Mouse (Mus musculus) heart, adult 18-20 months (tissue): Measurements from ENCODE around the gene Cbx8. TPM values are rescaled to one million over a fixed set of nuclear protein-coding genes. Genes with fewer than 3 reads are reported as not detected.

ENCODE experiments used
- DNase-seq, 2 experiments: peaks; one replicate each; pipeline ENCODE4 v3.0.0; 2021 to 2022; ENCODE audit warnings: mixed read lengths in 1 of 2
- total RNA-seq, 2 experiments: library from RNA; stranded (reverse); gene quantifications; 2 replicates each; pipeline ENCODE4 v1.2.3; 2021

The Cbx8 gene
- total RNA-seq, 2 experiments from 2014 or later: 3.1 to 4.0 TPM

- no peak for DNase-seq
Measured at GRCm38 (mm10) chr11:119079445-119079837, 38.7 kb upstream of the Cbx8 start.

GRCm38 (mm10) chr11:119078691-119079444 is 38.1 kb upstream of the Cbx8 start:
- peak; percentile 66 to 71 for DNase-seq

DNA sequence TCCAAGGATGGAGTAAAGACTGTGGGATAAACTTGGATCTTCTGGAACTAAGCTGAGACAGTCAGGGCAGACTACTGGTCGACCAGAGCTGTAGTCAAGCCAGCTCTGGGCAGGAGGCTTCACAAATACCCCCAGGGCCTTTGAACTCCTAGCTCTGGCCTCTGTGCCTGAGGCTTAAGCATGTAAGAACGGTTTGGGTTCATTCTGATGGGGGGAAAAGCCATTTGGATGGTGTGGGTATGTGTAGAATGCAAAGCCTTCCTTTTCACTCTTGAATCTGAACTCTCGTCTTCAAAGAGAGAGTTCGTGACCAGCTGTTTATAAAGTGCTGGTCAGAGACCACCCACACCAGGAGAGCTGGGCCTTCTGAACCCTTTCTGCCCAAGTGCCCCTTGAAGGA is 37.0 kb upstream of the Cbx8 start:
- no peak for DNase-seq

DNA sequence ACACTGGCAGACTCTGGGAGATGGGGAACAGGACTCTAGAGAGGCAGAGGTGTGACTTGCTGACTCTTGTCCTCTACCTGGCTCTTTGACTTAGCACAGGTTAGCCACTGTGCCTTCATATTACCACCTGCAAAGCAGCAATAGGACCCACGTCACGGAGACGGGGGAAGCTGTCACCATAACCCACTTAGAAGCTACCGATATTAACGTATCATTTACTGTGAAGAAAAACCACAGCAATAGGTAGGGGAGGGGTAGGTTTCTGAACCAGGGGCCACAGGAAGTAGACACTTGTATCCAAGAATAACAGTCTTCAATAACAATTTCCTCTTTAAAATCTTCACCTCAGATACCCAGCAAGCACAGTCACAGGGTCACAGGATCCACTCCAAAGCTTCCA is 35.0 kb upstream of the Cbx8 start:
- no peak for DNase-seq

GRCm38 (mm10) chr11:119073876-119074433 is 33.2 kb upstream of the Cbx8 start:
- no peak for DNase-seq

GRCm38 (mm10) chr11:119072986-119073385 is 32.2 kb upstream of the Cbx8 start:
- DNase-seq: no peak

DNA sequence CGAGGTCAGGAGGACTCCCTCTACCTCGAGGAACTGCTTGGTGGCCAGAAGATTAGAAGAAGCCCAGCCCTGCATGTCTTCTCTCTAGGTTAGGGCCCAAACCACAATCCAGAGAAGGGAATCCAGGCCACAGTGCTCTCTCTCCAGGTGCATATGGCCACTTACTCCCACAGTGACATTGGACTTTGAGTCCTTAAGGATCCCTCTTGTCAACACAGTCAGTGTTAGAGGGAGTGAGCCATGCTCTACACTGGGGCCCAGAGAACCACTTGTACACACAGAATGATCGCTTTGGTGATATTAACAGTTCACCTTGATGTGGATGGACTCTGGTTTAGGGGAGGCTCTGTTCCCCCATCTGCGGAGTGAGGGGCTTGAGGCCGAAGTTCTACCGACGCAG is 31.5 kb upstream of the Cbx8 start:
- no peak for DNase-seq

DNA sequence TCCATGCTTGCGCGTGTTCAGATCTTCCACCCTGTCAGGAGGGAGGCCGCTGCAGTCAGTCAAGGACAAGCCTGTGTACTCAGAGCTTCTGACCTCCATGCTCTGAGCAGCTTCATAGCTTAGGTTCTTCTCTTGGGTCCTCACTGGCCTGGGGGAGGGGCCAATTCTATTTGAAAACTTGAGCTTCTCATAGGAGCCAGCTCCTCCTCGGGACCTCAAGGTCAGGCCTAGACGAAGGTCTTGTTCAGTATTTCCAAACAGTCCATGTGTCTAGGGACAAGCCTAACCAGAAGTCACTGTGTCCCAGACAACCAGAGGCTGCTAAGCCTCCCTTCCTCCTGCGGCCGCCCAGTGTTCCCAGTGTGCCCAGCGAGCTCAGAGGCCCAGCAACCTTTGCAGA is 26.1 kb upstream of the Cbx8 start:
- DNase-seq: no peak

- DNase-seq: no peak
Measured at GRCm38 (mm10) chr11:119059256-119059655, 18.5 kb upstream of the Cbx8 start.

GRCm38 (mm10) chr11:119058041-119058995 is 17.5 kb upstream of the Cbx8 start:
- DNase-seq: peak; percentile 41 to 49

DNA sequence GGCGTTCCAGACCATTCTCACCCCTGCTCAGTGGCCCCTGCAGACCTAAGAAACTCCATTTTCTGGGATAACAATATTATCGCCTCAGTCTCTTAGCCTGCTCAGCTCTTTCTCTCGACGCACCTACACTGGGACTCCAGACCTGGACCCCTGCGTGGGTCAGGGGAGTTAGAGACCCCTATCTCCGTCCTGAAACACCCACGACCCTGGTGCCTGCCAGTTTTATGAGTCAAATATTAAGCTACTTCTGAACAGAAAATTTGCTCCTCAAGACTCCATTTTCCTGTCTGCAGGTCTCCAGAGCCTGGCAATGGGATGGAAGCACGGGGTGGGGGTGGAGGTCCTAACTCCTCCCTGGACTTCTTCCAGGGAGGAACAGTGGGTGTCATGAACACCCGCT is 16.5 kb upstream of the Cbx8 start:
- DNase-seq: peak in 1 of 2 experiments; percentile 51

DNA sequence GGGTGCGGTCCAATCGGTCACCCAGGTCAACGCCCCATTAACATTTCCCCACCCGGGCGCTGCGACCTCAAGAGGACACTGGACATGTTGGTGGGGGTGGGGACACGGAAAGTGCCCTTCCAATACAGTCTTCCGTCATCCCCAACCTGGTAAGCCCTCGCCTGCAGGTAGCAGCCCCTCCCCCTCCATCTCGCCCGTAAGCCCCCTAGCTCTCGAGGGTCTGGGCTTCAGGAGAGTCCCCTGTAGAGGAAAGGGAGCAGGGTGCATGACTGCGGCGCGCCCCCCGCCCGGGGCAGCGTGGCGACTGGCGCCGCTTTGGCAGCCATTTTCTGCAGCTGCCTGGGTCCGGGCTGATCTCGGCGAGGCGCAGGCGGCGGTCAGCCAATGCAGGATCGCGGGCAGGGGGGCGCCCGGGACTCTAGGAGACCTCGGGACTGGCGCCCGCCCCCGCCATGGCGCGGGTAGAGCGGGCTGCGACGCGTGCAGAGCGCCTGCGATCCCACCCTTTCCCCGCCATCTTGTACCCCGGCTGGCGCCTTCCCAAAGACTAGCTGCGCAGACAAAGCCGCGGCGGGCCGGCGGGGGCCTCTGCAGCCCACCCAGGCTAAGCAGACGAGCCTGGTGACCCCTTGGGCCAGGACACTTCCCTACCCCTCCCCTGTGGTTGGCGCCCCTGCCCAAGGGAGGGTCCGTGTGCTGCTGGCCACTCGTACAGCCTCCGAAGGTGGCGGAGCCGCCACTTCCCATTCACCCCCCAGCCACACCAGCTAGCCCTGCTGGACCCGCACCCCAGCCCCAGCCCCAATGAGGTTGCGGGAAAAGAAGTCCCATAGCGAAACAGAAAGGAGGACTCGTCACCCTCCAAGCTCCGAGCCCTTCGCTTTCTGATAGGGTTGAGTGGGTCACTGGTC is 15.8 kb upstream of the Cbx8 start:
- peak; percentile 50 to 74 for DNase-seq

GRCm38 (mm10) chr11:119055571-119056131 is 14.9 kb upstream of the Cbx8 start:
- peak in 1 of 2 experiments; percentile 59 for DNase-seq

- peak in 1 of 2 experiments; percentile 52 for DNase-seq
Measured at GRCm38 (mm10) chr11:119054351-119055345, 13.9 kb upstream of the Cbx8 start.

DNA sequence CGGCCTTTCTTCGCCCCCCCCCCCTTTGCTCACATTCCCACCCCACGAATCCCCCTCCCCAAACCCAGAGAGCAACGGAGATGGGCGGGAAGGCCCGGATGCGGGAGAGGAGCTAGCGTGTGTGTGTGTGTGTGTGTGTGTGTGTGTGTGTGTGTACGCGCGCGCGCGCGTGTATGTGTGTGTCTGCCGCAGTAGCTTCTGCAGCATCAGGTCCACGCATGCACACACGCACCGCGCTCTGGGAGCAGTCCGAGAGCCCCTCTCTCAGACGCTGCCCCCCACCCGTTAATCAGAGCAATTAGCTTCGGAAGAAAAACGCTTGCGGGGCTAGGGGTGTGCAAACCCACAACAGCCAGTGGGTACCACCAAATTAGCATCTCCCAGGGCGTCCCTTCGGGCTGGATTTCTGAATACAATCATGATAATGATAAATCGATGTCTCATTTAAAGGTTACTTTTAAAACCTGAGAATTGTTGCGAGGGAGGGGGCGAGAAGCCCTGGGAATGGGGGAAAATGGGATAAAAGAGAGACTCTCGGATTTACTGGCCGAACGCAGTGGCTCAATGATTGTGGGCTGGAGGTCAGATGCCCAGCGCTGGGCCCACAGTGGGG is 13.1 kb upstream of the Cbx8 start:
- DNase-seq: peak in 1 of 2 experiments; percentile 26

DNA sequence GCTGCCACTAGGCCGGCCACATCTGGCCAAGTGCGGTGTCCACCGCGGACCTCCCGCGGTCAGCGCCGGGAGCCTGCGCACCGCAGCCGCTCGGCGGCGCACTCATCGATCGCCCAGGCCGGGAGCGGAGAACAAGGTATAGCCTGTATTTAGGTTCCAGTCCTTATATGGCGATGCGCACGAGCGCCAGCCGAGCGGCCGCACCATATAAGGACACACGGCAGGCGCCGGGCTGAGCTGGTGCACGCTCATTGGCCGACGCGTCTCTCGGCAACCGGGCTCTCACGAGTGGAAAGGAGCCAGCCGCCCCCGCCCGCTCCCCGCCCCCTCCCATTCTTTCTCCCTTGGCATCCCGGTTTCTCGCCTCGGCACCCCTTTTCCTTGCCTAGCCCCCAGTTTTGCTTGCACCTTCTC is 12.5 kb upstream of the Cbx8 start:
- peak; percentile 75 to 79 for DNase-seq

- DNase-seq: peak; percentile 52 to 57
Measured at GRCm38 (mm10) chr11:119052661-119053256, 12.0 kb upstream of the Cbx8 start.

GRCm38 (mm10) chr11:119051927-119052660 is 11.3 kb upstream of the Cbx8 start:
- DNase-seq: peak; percentile 32 to 40
